14 mouse cellular contexts compared by ENCODE assay signal in the genomic region with DNA sequence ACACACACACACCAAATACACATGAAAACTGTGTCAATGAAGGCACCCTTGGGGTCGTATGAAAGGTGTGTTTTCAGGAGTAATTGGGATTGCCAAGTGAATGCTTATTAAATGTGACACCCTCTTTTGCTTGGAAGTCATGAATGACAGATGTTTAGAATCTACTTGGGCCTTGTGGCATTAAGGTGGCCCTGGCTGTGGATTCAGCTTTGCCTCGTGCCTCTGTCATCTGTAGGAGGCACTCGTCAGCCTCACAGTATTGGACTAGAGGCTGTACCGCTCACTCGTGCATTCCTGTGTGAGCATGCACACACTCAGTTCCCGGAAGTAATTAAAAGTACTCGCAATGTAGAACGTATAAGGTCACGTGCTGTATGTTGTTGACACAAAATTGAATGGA.
A peak's percentile ranks its signal among the peaks of the same experiment; 100 is the strongest.
DNase-seq lines count a peak whose midpoint lies in the region; ATAC-seq and TF ChIP-seq lines count a peak whose summit lies in the region.
"Had no signal": no experiment of that assay in that cellular context is flagged by ENCODE, and none has a peak within 500 bp of the region (broad histone marks: within the 10 kb centered on the region; RNA-seq: fewer than 3 reads in every experiment).

No protein-coding gene starts in this region.

- H3K27ac ChIP-seq in embryonic facial prominence, embryonic 12.5 days, result peak overlapping the region; percentile 75; the same call in 1 of the 2 replicates
- no peak overlapping the region for H3K27ac ChIP-seq in embryonic facial prominence, embryonic 10.5 days (replicated peaks)
- H3K27ac ChIP-seq in hindbrain, embryonic 12.5 days, result peak overlapping the region; percentile 67
- H3K27ac ChIP-seq in hindbrain, embryonic 16.5 days (ENCODE audit: low read depth, low read length), result no peak overlapping the region
- H3K27ac ChIP-seq in stomach, embryonic 14.5 days (ENCODE audit: low read length), result no peak overlapping the region
- H3K27ac ChIP-seq in stomach, postnatal 0 days (replicated peaks), result no peak overlapping the region
- H3K27ac ChIP-seq: liver, embryonic 12.5 days had no signal

- H3K9ac ChIP-seq in embryonic facial prominence, embryonic 12.5 days, result no peak overlapping the region
- H3K9ac ChIP-seq in hindbrain, embryonic 12.5 days, result no peak overlapping the region
- H3K9ac ChIP-seq in hindbrain, embryonic 16.5 days (ENCODE audit: low read depth, low read length), result no peak overlapping the region
- H3K9ac ChIP-seq in stomach, embryonic 14.5 days (replicated peaks; ENCODE audit: low read depth, low read length), result no peak overlapping the region
- H3K9ac ChIP-seq in stomach, postnatal 0 days (ENCODE audit: low read length), result no peak overlapping the region
- H3K9ac ChIP-seq: liver, embryonic 12.5 days had no signal

- no peak for TF ChIP-seq CTCF in stomach, postnatal 0 days (IDR thresholded peaks at IDR 0.05; ENCODE audit: low read depth)

- no peak for DNase-seq in embryonic facial prominence, embryonic 10.5 days (ENCODE audit: low spot score)
- DNase-seq in stomach, postnatal 0 days (ENCODE audit: low spot score), result no peak
- DNase-seq in retina, postnatal 1 day, result peak; percentile 51
- no peak for DNase-seq in cerebellum, postnatal 36 days
- DNase-seq: cerebellum, adult 2 months; kidney, adult 11 months; kidney, postnatal 14 days had no signal

- no peaks in the 10 kb centered on the region for H3K27me3 ChIP-seq in embryonic facial prominence, embryonic 12.5 days
- H3K27me3 ChIP-seq in embryonic facial prominence, embryonic 10.5 days (replicated peaks; ENCODE audit: low read depth, poor library complexity, severe bottlenecking), result no peaks in the 10 kb centered on the region
- H3K27me3 ChIP-seq in hindbrain, embryonic 12.5 days, result no peaks in the 10 kb centered on the region
- peaks cover 2% of the 10 kb centered on the region; the same call in 1 of the 2 replicates for H3K27me3 ChIP-seq in hindbrain, embryonic 16.5 days (replicated peaks; ENCODE audit: control insufficient read depth, insufficient read depth, low read length)
- no peaks in the 10 kb centered on the region for H3K27me3 ChIP-seq in stomach, embryonic 14.5 days (ENCODE audit: control insufficient read depth, insufficient read depth, low read length)
- no peaks in the 10 kb centered on the region for H3K27me3 ChIP-seq in stomach, postnatal 0 days (ENCODE audit: control insufficient read depth, insufficient read depth, low read length)
- H3K27me3 ChIP-seq: heart, embryonic 15.5 days; Patski had no signal

- H3K36me3 ChIP-seq in embryonic facial prominence, embryonic 12.5 days, result no peaks in the 10 kb centered on the region
- H3K36me3 ChIP-seq in embryonic facial prominence, embryonic 10.5 days (replicated peaks), result no peaks in the 10 kb centered on the region
- H3K36me3 ChIP-seq in hindbrain, embryonic 12.5 days, result no peaks in the 10 kb centered on the region
- no peaks in the 10 kb centered on the region for H3K36me3 ChIP-seq in hindbrain, embryonic 16.5 days (ENCODE audit: control insufficient read depth, insufficient read depth, low read length)
- H3K36me3 ChIP-seq in stomach, embryonic 14.5 days (ENCODE audit: control insufficient read depth, insufficient read depth, low read length), result no peaks in the 10 kb centered on the region
- no peaks in the 10 kb centered on the region for H3K36me3 ChIP-seq in stomach, postnatal 0 days (ENCODE audit: control insufficient read depth, insufficient read depth, low read length)
- H3K36me3 ChIP-seq: heart, embryonic 15.5 days; liver, embryonic 12.5 days had no signal

- H3K4me2 ChIP-seq in embryonic facial prominence, embryonic 12.5 days (replicated peaks), result no peak overlapping the region
- H3K4me2 ChIP-seq in hindbrain, embryonic 12.5 days (replicated peaks), result no peak overlapping the region
- no peak overlapping the region for H3K4me2 ChIP-seq in hindbrain, embryonic 16.5 days (ENCODE audit: low read length)
- 0 out of 2 replicates have a peak overlapping the region, but pooled peaks have one; percentile 27 for H3K4me2 ChIP-seq in stomach, embryonic 14.5 days (replicated peaks; ENCODE audit: low read depth, low read length)
- H3K4me2 ChIP-seq in stomach, postnatal 0 days (replicated peaks; ENCODE audit: low read depth), result no peak overlapping the region
- H3K4me2 ChIP-seq: liver, embryonic 12.5 days had no signal

- no peak for TF ChIP-seq EP300 in stomach, postnatal 0 days (optimal IDR thresholded peaks at IDR 0.05)

- 60% methylated on average over 9 of the region's 9 CpGs for WGBS in embryonic facial prominence, embryonic 12.5 days
- WGBS in embryonic facial prominence, embryonic 10.5 days, result 75% methylated on average over 9 of the region's 9 CpGs
- 71% methylated on average over 9 of the region's 9 CpGs for WGBS in hindbrain, embryonic 12.5 days
- 60% methylated on average over 9 of the region's 9 CpGs for WGBS in hindbrain, embryonic 16.5 days
- 73% methylated on average over 9 of the region's 9 CpGs for WGBS in stomach, embryonic 14.5 days
- 57% methylated on average over 9 of the region's 9 CpGs for WGBS in stomach, postnatal 0 days

- no peaks in the 10 kb centered on the region for H3K9me3 ChIP-seq in embryonic facial prominence, embryonic 12.5 days
- no peaks in the 10 kb centered on the region for H3K9me3 ChIP-seq in embryonic facial prominence, embryonic 10.5 days
- H3K9me3 ChIP-seq in hindbrain, embryonic 12.5 days (replicated peaks), result no peaks in the 10 kb centered on the region
- H3K9me3 ChIP-seq in hindbrain, embryonic 16.5 days (ENCODE audit: control insufficient read depth, low read length), result no peaks in the 10 kb centered on the region
- no peaks in the 10 kb centered on the region for H3K9me3 ChIP-seq in stomach, embryonic 14.5 days (ENCODE audit: control insufficient read depth, low read depth, low read length)
- no peaks in the 10 kb centered on the region for H3K9me3 ChIP-seq in stomach, postnatal 0 days (ENCODE audit: control insufficient read depth, low read length)
- H3K9me3 ChIP-seq: heart, embryonic 15.5 days; liver, embryonic 12.5 days had no signal

- peaks cover 26% of the 10 kb centered on the region; the same call in 1 of the 2 replicates for H3K4me1 ChIP-seq in embryonic facial prominence, embryonic 12.5 days
- peaks cover 33% of the 10 kb centered on the region for H3K4me1 ChIP-seq in embryonic facial prominence, embryonic 10.5 days
- H3K4me1 ChIP-seq in hindbrain, embryonic 12.5 days, result peaks cover 28% of the 10 kb centered on the region
- peaks cover 10% of the 10 kb centered on the region for H3K4me1 ChIP-seq in hindbrain, embryonic 16.5 days (ENCODE audit: control insufficient read depth, insufficient read depth, low read depth, low read length)
- H3K4me1 ChIP-seq in stomach, embryonic 14.5 days (ENCODE audit: control insufficient read depth, insufficient read depth, low read length), result peaks cover 9% of the 10 kb centered on the region; the same call in 1 of the 2 replicates
- H3K4me1 ChIP-seq in stomach, postnatal 0 days (replicated peaks; ENCODE audit: control insufficient read depth, insufficient read depth), result no peaks in the 10 kb centered on the region

- no peak for ATAC-seq in embryonic facial prominence, embryonic 12.5 days (ENCODE audit: insufficient number of reproducible peaks, insufficient read depth, low FRiP score, low TSS enrichment)
- ATAC-seq in hindbrain, embryonic 12.5 days (ENCODE audit: low FRiP score), result no peak
- ATAC-seq in hindbrain, embryonic 16.5 days, result no peak
- no peak for ATAC-seq in stomach, embryonic 14.5 days (ENCODE audit: insufficient number of reproducible peaks, insufficient read depth, low FRiP score, low read depth)
- ATAC-seq in stomach, postnatal 0 days (ENCODE audit: low FRiP score, low TSS enrichment), result no peak
- ATAC-seq: liver, embryonic 12.5 days; Patski had no signal

- H3K4me3 ChIP-seq in embryonic facial prominence, embryonic 12.5 days, result no peak overlapping the region
- H3K4me3 ChIP-seq in embryonic facial prominence, embryonic 10.5 days, result no peak overlapping the region
- no peak overlapping the region for H3K4me3 ChIP-seq in hindbrain, embryonic 12.5 days
- H3K4me3 ChIP-seq in hindbrain, embryonic 16.5 days (ENCODE audit: low read length), result no peak overlapping the region
- no peak overlapping the region for H3K4me3 ChIP-seq in stomach, embryonic 14.5 days (ENCODE audit: low read depth, low read length)
- no peak overlapping the region for H3K4me3 ChIP-seq in stomach, postnatal 0 days (ENCODE audit: low read depth, low read length)
- H3K4me3 ChIP-seq: liver, embryonic 12.5 days had no signal

Comparison
In these comparisons a context has a peak if more than half of its experiments do, and no peak if none do; other contexts are left out.
1. H3K27ac ChIP-seq: peak in embryonic facial prominence, embryonic 12.5 days (single experiment) and hindbrain, embryonic 12.5 days (single experiment); none in embryonic facial prominence, embryonic 10.5 days (single experiment), hindbrain, embryonic 16.5 days (single experiment), stomach, embryonic 14.5 days (single experiment) and stomach, postnatal 0 days (single experiment).